Mouse (Mus musculus): Measurements from ENCODE around the gene Ssbp1.

The Ssbp1 gene

DNA sequence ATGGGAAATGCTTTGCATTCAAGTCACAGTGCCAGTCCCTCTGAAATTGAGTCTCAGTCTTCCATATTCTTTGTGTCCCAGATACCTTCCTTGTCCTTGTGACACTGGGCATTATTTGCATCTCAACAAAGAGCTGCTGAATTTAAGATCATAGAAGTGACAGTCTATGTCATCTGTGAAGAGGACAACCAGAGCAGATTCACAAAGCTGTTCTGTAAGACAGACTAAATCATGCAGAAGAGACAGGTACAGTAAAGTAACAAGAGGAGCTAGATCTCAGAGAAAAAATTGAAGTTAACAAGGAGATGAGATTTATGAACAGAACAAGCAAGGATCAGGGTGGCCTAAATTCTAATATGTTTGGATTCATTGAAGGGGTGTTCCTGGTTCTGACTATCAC is 19.8 kb downstream of the Ssbp1 start, which contains the start of gene Tas2r137:
Tas2r137 (plus strand) TSS at position 301 of the 400 bp plus-strand sequence.
- Histone ChIP-seq H3K27me3 (ENCODE audit: insufficient read depth, low read length) (no peaks in the 10 kb centered on the region), H3K4me3 (replicated peaks; ENCODE audit: low read length) (no peak within 1 kb of the TSS), H3K9me3 (ENCODE audit: low read length) (no peaks in the 10 kb centered on the region), H3K4me1 (replicated peaks; ENCODE audit: low read depth, low read length) (no peaks in the 10 kb centered on the region), H3K36me3 (ENCODE audit: insufficient read depth, low read length) (peaks cover 4% of the 10 kb centered on the region)
- TF ChIP-seq POU5F1 (IDR thresholded peaks at IDR 0.05; ENCODE audit: borderline replicate concordance, low read length) (no peak), CTCF (conservative IDR thresholded peaks at IDR 0.05; ENCODE audit: low read length) (no peak), NANOG (IDR thresholded peaks at IDR 0.05; ENCODE audit: borderline replicate concordance, low read length) (no peak)

DNA sequence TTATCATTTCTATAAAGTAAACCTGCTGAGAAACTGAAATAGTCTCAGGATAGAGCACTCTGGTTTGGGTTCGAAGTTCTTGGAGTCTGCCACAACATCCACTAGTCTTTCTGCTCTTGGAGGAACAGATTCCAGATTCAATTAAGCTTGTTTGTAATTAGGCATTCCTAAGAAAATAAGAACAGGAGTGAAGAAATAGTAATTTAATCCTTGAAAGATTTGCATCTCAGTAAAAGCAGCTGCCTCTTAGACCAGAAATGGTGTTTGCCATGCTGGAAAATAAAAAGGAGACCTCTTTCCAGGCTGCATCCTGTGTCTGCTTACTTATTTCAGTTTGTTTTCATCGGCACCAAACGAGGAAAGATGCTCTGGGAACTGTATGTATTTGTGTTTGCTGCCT is 22.1 kb downstream of the Ssbp1 start, which contains the start of gene Tas2r108:
Tas2r108 (plus strand) TSS at position 301 of the 400 bp plus-strand sequence.
- TF ChIP-seq CTCF (conservative IDR thresholded peaks at IDR 0.05; ENCODE audit: low read length) (no peak), POU5F1 (IDR thresholded peaks at IDR 0.05; ENCODE audit: borderline replicate concordance, low read length) (no peak), NANOG (IDR thresholded peaks at IDR 0.05; ENCODE audit: borderline replicate concordance, low read length) (no peak)
- H3K4me1 ChIP-seq (replicated peaks; ENCODE audit: low read depth, low read length) = no peaks in the 10 kb centered on the region
- H3K9me3 ChIP-seq (ENCODE audit: low read length) = no peaks in the 10 kb centered on the region
- no peaks in the 10 kb centered on the region for H3K36me3 ChIP-seq (ENCODE audit: insufficient read depth, low read length)
- no peak within 1 kb of the TSS for H3K4me3 ChIP-seq (replicated peaks; ENCODE audit: low read length)
- H3K27me3 ChIP-seq (ENCODE audit: insufficient read depth, low read length) = no peaks in the 10 kb centered on the region

DNA sequence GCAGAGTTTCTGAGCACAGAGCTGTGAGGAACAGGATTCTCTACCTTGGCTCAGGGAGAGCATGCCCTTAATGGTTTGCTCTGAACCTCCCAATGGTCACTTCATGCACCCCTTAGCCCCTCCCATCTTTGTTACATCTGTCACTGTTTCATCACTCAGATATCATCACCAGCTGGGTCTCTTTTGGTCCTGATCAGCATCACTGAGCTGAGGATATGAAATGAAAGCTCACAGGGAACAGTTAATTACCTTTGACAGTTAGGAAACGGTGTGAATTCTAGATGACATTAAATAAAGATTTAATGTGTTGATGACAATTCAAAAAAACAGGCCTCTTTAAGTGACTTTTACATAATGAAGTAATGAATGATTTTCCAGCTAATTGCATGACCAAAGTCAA is 48.3 kb downstream of the Ssbp1 start, which contains the start of gene Prss37:
Prss37 (minus strand) TSS at position 101 of the 400 bp plus-strand sequence.
- Histone ChIP-seq H3K4me3 (replicated peaks; ENCODE audit: low read length) (no peak within 1 kb of the TSS), H3K4me1 (replicated peaks; ENCODE audit: low read depth, low read length) (no peaks in the 10 kb centered on the region), H3K9me3 (ENCODE audit: low read length) (no peaks in the 10 kb centered on the region), H3K36me3 (ENCODE audit: insufficient read depth, low read length) (no peaks in the 10 kb centered on the region), H3K27me3 (ENCODE audit: insufficient read depth, low read length) (no peaks in the 10 kb centered on the region)
- TF ChIP-seq NANOG (IDR thresholded peaks at IDR 0.05; ENCODE audit: borderline replicate concordance, low read length) = no peak
- TF ChIP-seq CTCF (conservative IDR thresholded peaks at IDR 0.05; ENCODE audit: low read length) = no peak
- no peak for TF ChIP-seq POU5F1 (IDR thresholded peaks at IDR 0.05; ENCODE audit: borderline replicate concordance, low read length)

Data from E14TG2a.4 (cell line).